In genomic region chr11:58578636-58579035, GRCm38 (mm10) we compare ENCODE assay signal across 24 mouse cellular contexts. TPM values are rescaled to one million over a fixed set of nuclear protein-coding genes. Genes with fewer than 3 reads are reported as not detected.
DNase-seq lines count a peak whose midpoint lies in the region; ATAC-seq lines count a peak whose summit lies in the region.
"Had no signal": no experiment of that assay in that cellular context is flagged by ENCODE, and none has a peak within 500 bp of the region (broad histone marks: within the 10 kb centered on the region; RNA-seq: fewer than 3 reads in every experiment).

No protein-coding gene starts in this region.

- WGBS in forebrain, embryonic 16.5 days = 46% methylated on average over 8 of the region's 8 CpGs

- ATAC-seq in forebrain, embryonic 16.5 days = peak; percentile 82
- no peak for ATAC-seq in megakaryocyte progenitor cell, adult 5-6 weeks (replicated peaks; ENCODE audit: poor library complexity)
- ATAC-seq: liver, embryonic 12.5 days had no signal

- H3K9ac ChIP-seq in forebrain, embryonic 16.5 days (replicated peaks; ENCODE audit: low read depth, low read length) = no peak overlapping the region
- H3K9ac ChIP-seq: hindbrain, embryonic 14.5 days; liver, embryonic 12.5 days had no signal

- DNase-seq in cerebellum, postnatal 14 days = peak; percentile 6 to 21
- DNase-seq in cerebellum, adult 11-12 months = no peak
- DNase-seq in left cerebral cortex, postnatal 14 days (ENCODE audit: low spot score in 2 of 2) = peak; percentile 20 to 52
- DNase-seq in left cerebral cortex, adult 11 months (ENCODE audit: low spot score) = no peak
- DNase-seq in layer of hippocampus, postnatal 14 days (ENCODE audit: low spot score in 2 of 2) = peak; percentile 21 to 85
- DNase-seq in adipocyte (ENCODE audit: low spot score) = no peak
- DNase-seq: adrenal gland, postnatal 36 days; heart, adult 2 months; kidney, adult 11 months; kidney, postnatal 14 days had no signal

- no peak overlapping the region for H3K4me3 ChIP-seq in forebrain, embryonic 16.5 days (replicated peaks; ENCODE audit: low read length)
- H3K4me3 ChIP-seq: heart, adult 2 months; limb, embryonic 10.5 days; liver, embryonic 12.5 days had no signal

- no peaks in the 10 kb centered on the region for H3K9me3 ChIP-seq in forebrain, embryonic 16.5 days (ENCODE audit: control insufficient read depth, low read length)
- H3K9me3 ChIP-seq: limb, embryonic 10.5 days; liver, embryonic 12.5 days had no signal

- intact Hi-C loops in left cerebral cortex, postnatal 14 days (cut with DNase I) = no loop called here

- no peak overlapping the region for H3K4me2 ChIP-seq in forebrain, embryonic 16.5 days (ENCODE audit: low read length)
- H3K4me2 ChIP-seq: hindbrain, embryonic 14.5 days; liver, embryonic 12.5 days had no signal

- H3K36me3 ChIP-seq in forebrain, embryonic 16.5 days (ENCODE audit: control insufficient read depth, insufficient read depth) = no peaks in the 10 kb centered on the region
- H3K36me3 ChIP-seq: limb, embryonic 10.5 days; liver, embryonic 12.5 days had no signal

- peaks cover 8% of the 10 kb centered on the region for H3K4me1 ChIP-seq in forebrain, embryonic 16.5 days (replicated peaks; ENCODE audit: control insufficient read depth, insufficient read depth, low read length)
- H3K4me1 ChIP-seq: limb, embryonic 10.5 days; liver, embryonic 12.5 days had no signal

- no peaks in the 10 kb centered on the region for H3K27me3 ChIP-seq in forebrain, embryonic 16.5 days (replicated peaks; ENCODE audit: control insufficient read depth, insufficient read depth, low read length)

- H3K27ac ChIP-seq in forebrain, embryonic 16.5 days (ENCODE audit: low read length) = no peak overlapping the region
- H3K27ac ChIP-seq: heart, adult 2 months; hindbrain, embryonic 14.5 days; limb, embryonic 10.5 days; liver, embryonic 12.5 days had no signal

RNA-seq across cellular contexts. Expression of gene Olfr325, which starts 1.1 kb away (rescaled TPM):
- not detected for total RNA-seq in left cerebral cortex, postnatal 14 days (2021)
- not detected in 2 replicates for polyA plus RNA-seq in forebrain, embryonic 16.5 days (2015; fragmentation: Nextera tagmentation; extraction: Ambion mirVana)
- not detected for total RNA-seq in layer of hippocampus, postnatal 14 days (2021)
- not detected in 2 replicates for total RNA-seq in megakaryocyte progenitor cell, adult 5-6 weeks (2015)
- not detected in 2 replicates for total RNA-seq in megakaryocyte progenitor cell, adult 5-6 weeks (2017)
- total RNA-seq: adrenal gland, postnatal 36 days; CH12.LX; common myeloid progenitor, adult 5-6 weeks; gastrocnemius, adult 18-20 months; heart, adult 2 months; megakaryocyte, adult 5-6 weeks; monocyte, adult 5-6 weeks had no signal
- polyA plus RNA-seq: heart, adult 2 months; heart, postnatal 0 days; hindbrain, embryonic 14.5 days; limb, embryonic 10.5 days; liver, embryonic 12.5 days; lung, embryonic 16.5 days; neural tube, embryonic 14.5 days; urinary bladder, adult 2 months had no signal

RNA-seq across cellular contexts. Expression of gene Olfr224, which starts 8.3 kb away (rescaled TPM):
- total RNA-seq in left cerebral cortex, postnatal 14 days (2021) = not detected
- polyA plus RNA-seq in forebrain, embryonic 16.5 days (2015; fragmentation: Nextera tagmentation; extraction: Ambion mirVana) = not detected in 2 replicates
- total RNA-seq in layer of hippocampus, postnatal 14 days (2021) = not detected
- not detected in 2 replicates for total RNA-seq in megakaryocyte progenitor cell, adult 5-6 weeks (2015)
- total RNA-seq in megakaryocyte progenitor cell, adult 5-6 weeks (2017) = not detected in 2 replicates
- total RNA-seq: adrenal gland, postnatal 36 days; CH12.LX; common myeloid progenitor, adult 5-6 weeks; gastrocnemius, adult 18-20 months; heart, adult 2 months; megakaryocyte, adult 5-6 weeks; monocyte, adult 5-6 weeks had no signal
- polyA plus RNA-seq: heart, postnatal 0 days; hindbrain, embryonic 14.5 days; limb, embryonic 10.5 days; liver, embryonic 12.5 days; lung, embryonic 16.5 days; neural tube, embryonic 14.5 days; urinary bladder, adult 2 months had no signal

RNA-seq across cellular contexts. Expression of gene Olfr324, which starts 16.3 kb away (rescaled TPM):
- total RNA-seq in left cerebral cortex, postnatal 14 days (2021) = not detected
- polyA plus RNA-seq in forebrain, embryonic 16.5 days (2015; fragmentation: Nextera tagmentation; extraction: Ambion mirVana) = not detected in 2 replicates
- total RNA-seq in layer of hippocampus, postnatal 14 days (2021) = not detected
- total RNA-seq in megakaryocyte progenitor cell, adult 5-6 weeks (2015) = not detected in 2 replicates
- not detected in 2 replicates for total RNA-seq in megakaryocyte progenitor cell, adult 5-6 weeks (2017)
- total RNA-seq: adrenal gland, postnatal 36 days; CH12.LX; common myeloid progenitor, adult 5-6 weeks; gastrocnemius, adult 18-20 months; heart, adult 2 months; megakaryocyte, adult 5-6 weeks; monocyte, adult 5-6 weeks had no signal
- polyA plus RNA-seq: heart, adult 2 months; heart, postnatal 0 days; hindbrain, embryonic 14.5 days; limb, embryonic 10.5 days; liver, embryonic 12.5 days; lung, embryonic 16.5 days; urinary bladder, adult 2 months had no signal

RNA-seq across cellular contexts. Expression of gene Olfr328, which starts 23.2 kb away (rescaled TPM):
- total RNA-seq in left cerebral cortex, postnatal 14 days (2021) = under 1 TPM; 0.11 TPM
- polyA plus RNA-seq in forebrain, embryonic 16.5 days (2015; fragmentation: Nextera tagmentation; extraction: Ambion mirVana) = not detected in 2 replicates
- total RNA-seq in layer of hippocampus, postnatal 14 days (2021) = under 1 TPM in 1 of 2 experiments, not detected in 1; 0.18 TPM
- not detected in 2 replicates for total RNA-seq in megakaryocyte progenitor cell, adult 5-6 weeks (2015)
- not detected in 2 replicates for total RNA-seq in megakaryocyte progenitor cell, adult 5-6 weeks (2017)
- total RNA-seq: CH12.LX; common myeloid progenitor, adult 5-6 weeks; gastrocnemius, adult 18-20 months; heart, adult 2 months; monocyte, adult 5-6 weeks had no signal
- polyA plus RNA-seq: heart, adult 2 months; heart, postnatal 0 days; liver, embryonic 12.5 days; urinary bladder, adult 2 months had no signal

RNA-seq across cellular contexts. Expression of gene Olfr329-ps, which starts 32.4 kb away (rescaled TPM):
- not detected for total RNA-seq in left cerebral cortex, postnatal 14 days (2021)
- not detected in 2 replicates for polyA plus RNA-seq in forebrain, embryonic 16.5 days (2015; fragmentation: Nextera tagmentation; extraction: Ambion mirVana)
- total RNA-seq in layer of hippocampus, postnatal 14 days (2021) = not detected
- not detected in 2 replicates for total RNA-seq in megakaryocyte progenitor cell, adult 5-6 weeks (2015)
- not detected in 2 replicates for total RNA-seq in megakaryocyte progenitor cell, adult 5-6 weeks (2017)
- total RNA-seq: CH12.LX; common myeloid progenitor, adult 5-6 weeks; gastrocnemius, adult 18-20 months; heart, adult 2 months; megakaryocyte, adult 5-6 weeks; monocyte, adult 5-6 weeks had no signal
- polyA plus RNA-seq: heart, postnatal 0 days; limb, embryonic 10.5 days; liver, embryonic 12.5 days; lung, embryonic 16.5 days; urinary bladder, adult 2 months had no signal

Comparison
In these comparisons a context has a peak if more than half of its experiments do, and no peak if none do; other contexts are left out.
1. DNase-seq: peak in cerebellum, postnatal 14 days (2 of 2), left cerebral cortex, postnatal 14 days (2 of 2) and layer of hippocampus, postnatal 14 days (2 of 2); none in cerebellum, adult 11-12 months (single experiment), left cerebral cortex, adult 11 months (single experiment) and adipocyte (single experiment).